Mouse (Mus musculus) urinary bladder, postnatal 10 days (tissue): ENCODE data around the gene Creb3.
"Not testable (repeated sequence)": the region's sequence is repeated elsewhere in the genome, so short reads cannot be mapped to it uniquely, and the experiment has no call there.

Experiments
- DNase-seq: peaks from one replicate; pipeline ENCODE4 v3.0.0; 2022; ENCODE audit warnings: low spot score

Creb3 gene

GRCm38 (mm10) chr4:43583421-43583820 is 21.3 kb downstream of the Creb3 start:
- DNase-seq, result no peak

GRCm38 (mm10) chr4:43584444-43585416 is 22.6 kb downstream of the Creb3 start, which contains the start of gene Msmp:
TSS of gene Msmp (minus strand) at chr4:43584494.
- DNase-seq, result no peak

GRCm38 (mm10) chr4:43585682-43586081 is 23.6 kb downstream of the Creb3 start:
- no peak for DNase-seq

GRCm38 (mm10) chr4:43586411-43586810 is 24.3 kb downstream of the Creb3 start:
- no peak for DNase-seq

GRCm38 (mm10) chr4:43587681-43588080 is 25.5 kb downstream of the Creb3 start:
- no peak for DNase-seq

GRCm38 (mm10) chr4:43591543-43591942 is 29.4 kb downstream of the Creb3 start:
- DNase-seq, result no peak

- no peak for DNase-seq
Observed at GRCm38 (mm10) chr4:43591961-43592360, 29.8 kb downstream of the Creb3 start.

- DNase-seq, result no peak
Observed at GRCm38 (mm10) chr4:43593453-43593852, 31.3 kb downstream of the Creb3 start.

GRCm38 (mm10) chr4:43596597-43596996 is 34.5 kb downstream of the Creb3 start:
- DNase-seq, result not testable (repeated sequence)

- DNase-seq, result no peak
Observed at GRCm38 (mm10) chr4:43598200-43598599, 36.1 kb downstream of the Creb3 start.

GRCm38 (mm10) chr4:43598650-43599380 is 36.7 kb downstream of the Creb3 start:
- DNase-seq, result no peak

GRCm38 (mm10) chr4:43600195-43600934 is 38.2 kb downstream of the Creb3 start:
- DNase-seq, result no peak

GRCm38 (mm10) chr4:43604099-43604498 is 42.0 kb downstream of the Creb3 start:
- DNase-seq, result no peak

GRCm38 (mm10) chr4:43604751-43605685 is 42.9 kb downstream of the Creb3 start:
- DNase-seq, result no peak

GRCm38 (mm10) chr4:43612534-43612933 is 50.4 kb downstream of the Creb3 start:
- no peak for DNase-seq

- DNase-seq, result no peak
Observed at GRCm38 (mm10) chr4:43613060-43613730, 51.1 kb downstream of the Creb3 start.
